Mouse (Mus musculus): ENCODE results near the gene D930048N14Rik.

D930048N14Rik gene

DNA sequence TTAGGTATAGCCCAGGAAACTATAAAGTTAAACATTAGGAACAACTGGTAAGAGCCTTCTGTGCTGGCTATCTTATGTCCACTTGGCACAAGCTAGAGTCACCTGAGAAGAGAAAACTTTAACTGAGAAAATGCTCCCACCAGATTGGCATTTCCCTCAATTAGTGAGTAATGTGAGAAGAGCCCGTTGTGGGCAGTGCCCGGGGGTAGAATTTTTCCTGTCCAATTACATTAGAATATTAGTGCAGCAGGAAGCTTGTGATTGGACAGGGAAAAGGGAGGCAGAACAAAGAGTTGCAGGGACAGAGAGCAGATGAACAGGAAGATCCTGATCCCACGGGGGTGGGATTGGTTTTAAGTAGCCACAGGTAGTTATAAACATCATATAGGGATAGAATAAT, 52.1 kb downstream of the D930048N14Rik start:
- no peak for DNase-seq (ENCODE audit: low read depth, low spot score)

- DNase-seq (ENCODE audit: low read depth, low spot score) = peak; percentile 56
These were observed 52.7 kb downstream of the D930048N14Rik start for GRCm38 (mm10) chr11:51703379-51703998.

GRCm38 (mm10) chr11:51706451-51706850, 55.7 kb downstream of the D930048N14Rik start:
- DNase-seq (ENCODE audit: low read depth, low spot score) = no peak

GRCm38 (mm10) chr11:51707080-51707479, 56.3 kb downstream of the D930048N14Rik start:
- no peak for DNase-seq (ENCODE audit: low read depth, low spot score)

Measured in CD4-positive helper T cell, adult 2 months (primary cell).